ENCODE assay signal across 8 mouse cellular contexts in the genomic region with DNA sequence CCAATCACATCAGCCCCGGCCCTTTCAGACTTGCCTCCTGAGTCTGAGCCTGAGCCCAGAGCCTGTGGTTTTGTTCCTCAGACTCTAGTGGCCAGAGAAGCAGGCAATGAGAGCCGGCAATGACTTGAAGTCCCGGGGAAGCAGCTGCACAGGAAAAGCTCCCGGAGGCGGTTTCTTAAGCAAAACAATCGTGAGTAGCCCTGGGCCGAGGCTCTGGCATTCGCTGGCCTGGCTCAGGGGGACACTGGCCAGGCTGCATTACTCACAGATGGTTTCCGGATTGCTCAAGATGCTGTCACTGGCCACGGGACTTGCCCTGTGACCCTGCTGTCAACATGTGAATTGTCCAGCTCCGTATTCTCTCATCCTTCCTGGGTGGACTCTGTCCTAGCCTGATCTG. TPM values are rescaled to one million over a fixed set of nuclear protein-coding genes. Genes with fewer than 3 reads are reported as not detected.
DNase-seq lines count a peak whose midpoint lies in the region; ATAC-seq and TF ChIP-seq lines count a peak whose summit lies in the region.

No protein-coding gene starts in this region.

- no peak overlapping the region for H3K4me2 ChIP-seq in lung, embryonic 14.5 days
- H3K4me2 ChIP-seq in midbrain, embryonic 13.5 days (replicated peaks), result no peak overlapping the region

- intact Hi-C loops in gastrocnemius, adult 2 months (cut with DNase I), result no loop called here

- no peak for ATAC-seq in monocyte, adult 5-6 weeks (replicated peaks; ENCODE audit: insufficient number of reproducible peaks, low FRiP score, low TSS enrichment, poor library complexity, severe bottlenecking)
- ATAC-seq in lung, embryonic 14.5 days (ENCODE audit: insufficient read depth), result no peak
- no peak for ATAC-seq in midbrain, embryonic 13.5 days

- no peak overlapping the region for H3K9ac ChIP-seq in lung, embryonic 14.5 days
- no peak overlapping the region for H3K9ac ChIP-seq in midbrain, embryonic 13.5 days (replicated peaks)

- H3K27me3 ChIP-seq in lung, embryonic 14.5 days (ENCODE audit: insufficient read depth, low read length), result peaks cover 15% of the 10 kb centered on the region; the same call in 1 of the 2 replicates
- peaks cover 9% of the 10 kb centered on the region for H3K27me3 ChIP-seq in midbrain, embryonic 13.5 days

- H3K36me3 ChIP-seq in lung, embryonic 14.5 days (ENCODE audit: insufficient read depth), result no peaks in the 10 kb centered on the region
- no peaks in the 10 kb centered on the region for H3K36me3 ChIP-seq in midbrain, embryonic 13.5 days

- H3K4me3 ChIP-seq in gastrocnemius, adult 2 months, result no peak overlapping the region
- H3K4me3 ChIP-seq in lung, embryonic 14.5 days (ENCODE audit: low read depth, low read length), result no peak overlapping the region
- H3K4me3 ChIP-seq in midbrain, embryonic 13.5 days (replicated peaks), result no peak overlapping the region

- H3K4me1 ChIP-seq in lung, embryonic 14.5 days (ENCODE audit: insufficient read depth), result no peaks in the 10 kb centered on the region
- peaks cover 16% of the 10 kb centered on the region for H3K4me1 ChIP-seq in midbrain, embryonic 13.5 days (replicated peaks)

- TF ChIP-seq CTCF in brain, embryonic 14.5 days (IDR thresholded peaks at IDR 0.05; ENCODE audit: borderline replicate concordance, extremely low read depth, insufficient read depth, insufficient read length), result no peak
- TF ChIP-seq CTCF in gastrocnemius, adult 2 months (IDR thresholded peaks at IDR 0.05), result no peak
- no peak for TF ChIP-seq CTCF in lung, embryonic 14.5 days (IDR thresholded peaks at IDR 0.05; ENCODE audit: low read depth)

- peak overlapping the region; percentile 77 for H3K27ac ChIP-seq in gastrocnemius, adult 2 months
- no peak overlapping the region for H3K27ac ChIP-seq in lung, embryonic 14.5 days (ENCODE audit: low read depth)
- H3K27ac ChIP-seq in midbrain, embryonic 13.5 days, result no peak overlapping the region

- 21% methylated on average over 11 of the region's 11 CpGs for WGBS in lung, embryonic 14.5 days
- 39% methylated on average over 11 of the region's 11 CpGs for WGBS in midbrain, embryonic 13.5 days

- H3K9me3 ChIP-seq in lung, embryonic 14.5 days (ENCODE audit: low read depth, low read length), result no peaks in the 10 kb centered on the region
- H3K9me3 ChIP-seq in midbrain, embryonic 13.5 days, result no peaks in the 10 kb centered on the region

- no peak for TF ChIP-seq POLR2A in brain, embryonic 14.5 days (IDR thresholded peaks at IDR 0.05; ENCODE audit: borderline replicate concordance, extremely low read depth, insufficient read depth, insufficient read length, poor library complexity, severe bottlenecking)

- DNase-seq in monocyte, adult 2 months (ENCODE audit: low read depth in 1 of 2, low spot score in 2 of 2), result peak; percentile 26 to 34
- peak; percentile 11 for DNase-seq in brain, embryonic 14.5 days (ENCODE audit: low read depth)
- peak; percentile 84 for DNase-seq in gastrocnemius, adult 2 months
- DNase-seq in kidney, postnatal 10 days, result peak; percentile 61
- DNase-seq in lung, embryonic 14.5 days, result peak; percentile 62
- peak; percentile 83 for DNase-seq in yolk sac, embryonic 10.5 days (ENCODE audit: low spot score)

RNA-seq across cellular contexts. Expression of a gene that starts 33.8 kb away (rescaled TPM):
- 1.6 TPM in 1 of 3 replicates, not detected in the others for total RNA-seq in monocyte, adult 5-6 weeks (2017)
- 1.1 and 1.9 TPM in 2 replicates for polyA plus RNA-seq in brain, embryonic 14.5 days (2012; rRNA removed)
- total RNA-seq in gastrocnemius, adult 2 months (2021), result 1 to 10 TPM in 1 of 2 experiments, under 1 TPM in 1; 0.97 to 1.2 TPM
- 6.7 and 8.4 TPM in 2 replicates for polyA plus RNA-seq in lung, embryonic 14.5 days (2014; fragmentation: Nextera tagmentation; extraction: Ambion mirVana)
- polyA plus RNA-seq in midbrain, embryonic 13.5 days (2015; fragmentation: Nextera tagmentation; extraction: Ambion mirVana), result 0.44 and 0.48 TPM in 2 replicates

Comparison
In these comparisons a context has a peak if more than half of its experiments do, and no peak if none do; other contexts are left out.
1. DNase-seq: peak in every context shown above with its lines; median percentile 84 in gastrocnemius, adult 2 months; 83 in yolk sac, embryonic 10.5 days; 62 in lung, embryonic 14.5 days; 61 in kidney, postnatal 10 days; 30 in monocyte, adult 2 months; 11 in brain, embryonic 14.5 days.